Mouse (Mus musculus): Measurements from ENCODE around the gene Ugt1a1. TPM values are rescaled to one million over a fixed set of nuclear protein-coding genes. Genes with fewer than 3 reads are reported as not detected.

Ugt1a1 gene
- polyA plus RNA-seq, 1 experiment from 2014 or later = 0.33 TPM

DNA sequence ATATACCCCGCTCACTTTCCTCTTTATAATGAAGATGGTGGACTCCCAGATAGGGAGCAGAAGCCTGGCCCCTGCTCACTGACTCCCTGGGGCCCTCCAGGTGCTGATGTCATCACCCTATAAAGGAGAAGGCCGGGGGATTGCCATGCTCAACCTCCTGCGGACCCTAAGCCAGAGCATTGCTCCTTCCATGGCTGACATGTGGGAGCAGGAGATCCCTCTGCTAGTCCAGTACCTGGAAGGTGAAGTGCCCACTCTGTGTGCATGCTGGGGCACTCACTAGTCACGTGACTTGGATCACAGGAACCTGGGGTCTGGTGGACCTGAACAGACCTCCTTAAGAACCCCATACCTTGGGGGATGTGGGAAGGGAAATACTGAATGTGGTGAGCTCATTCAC, 28.8 kb downstream of the Ugt1a1 start:
- no peak for ATAC-seq (ENCODE audit: low FRiP score, low read depth)
- WGBS = 70% methylated on average over 4 of the region's 4 CpGs
- Histone ChIP-seq H3K9me3 (peaks cover 94% of the 10 kb centered on the region), H3K27ac (no peak overlapping the region), H3K4me3 (no peak overlapping the region), H3K27me3 (no peaks in the 10 kb centered on the region), H3K4me1 (no peaks in the 10 kb centered on the region), H3K4me2 (replicated peaks) (no peak overlapping the region), H3K36me3 (no peaks in the 10 kb centered on the region), H3K9ac (no peak overlapping the region)

DNA sequence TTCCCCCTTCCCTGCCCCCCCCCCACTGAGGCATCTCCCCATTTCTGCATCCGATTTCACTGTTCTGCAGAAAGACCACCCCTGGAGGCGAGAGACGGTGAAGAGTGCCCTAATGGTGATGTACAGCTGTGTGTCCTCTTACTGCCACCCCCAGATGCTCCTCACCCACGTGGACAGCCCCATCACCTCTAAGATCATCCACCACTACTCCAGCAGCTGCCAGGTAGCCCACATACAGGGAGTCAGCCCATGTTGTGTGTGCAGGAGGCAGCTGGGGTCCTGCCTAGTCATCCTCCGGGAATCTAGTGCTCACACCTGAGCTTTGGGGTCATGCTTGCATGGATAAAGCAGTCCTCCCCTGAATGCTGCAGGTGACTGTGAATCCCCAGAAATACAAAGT, 32.1 kb downstream of the Ugt1a1 start:
- Histone ChIP-seq H3K36me3 (no peaks in the 10 kb centered on the region), H3K4me3 (no peak overlapping the region), H3K4me1 (no peaks in the 10 kb centered on the region), H3K27me3 (no peaks in the 10 kb centered on the region), H3K4me2 (replicated peaks) (no peak overlapping the region), H3K9ac (no peak overlapping the region), H3K9me3 (peaks cover 96% of the 10 kb centered on the region), H3K27ac (no peak overlapping the region)
- no peak for ATAC-seq (ENCODE audit: low FRiP score, low read depth)
- 63% methylated on average over 5 of the region's 5 CpGs for WGBS

DNA sequence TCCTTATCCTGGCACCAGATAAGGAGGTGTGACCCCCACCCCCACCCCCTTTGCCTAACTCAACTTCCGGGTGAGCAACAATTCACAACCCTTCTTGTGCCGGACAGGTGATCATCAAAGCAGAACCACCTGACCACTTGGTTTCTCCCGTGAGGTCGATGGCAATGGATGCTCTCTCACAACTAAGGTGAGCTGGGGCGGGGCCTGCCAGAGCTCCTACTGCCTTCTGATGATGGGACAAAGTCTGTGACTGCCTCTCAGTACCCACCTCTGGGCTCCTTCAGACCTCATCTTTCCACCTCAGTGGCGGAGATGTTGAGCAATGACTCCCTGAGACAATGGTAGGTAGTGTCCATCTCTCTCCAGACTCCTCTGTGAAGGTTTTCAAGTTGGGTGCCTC, 34.1 kb downstream of the Ugt1a1 start:
- no peaks in the 10 kb centered on the region for H3K27me3 ChIP-seq
- 76% methylated on average over 6 of the region's 6 CpGs for WGBS
- no peak for ATAC-seq (ENCODE audit: low FRiP score, low read depth)
- H3K4me3 ChIP-seq = no peak overlapping the region
- no peaks in the 10 kb centered on the region for H3K4me1 ChIP-seq
- no peak overlapping the region for H3K4me2 ChIP-seq (replicated peaks)
- H3K9me3 ChIP-seq = peaks cover 96% of the 10 kb centered on the region
- H3K9ac ChIP-seq = no peak overlapping the region
- H3K27ac ChIP-seq = no peak overlapping the region
- H3K36me3 ChIP-seq = no peaks in the 10 kb centered on the region

DNA sequence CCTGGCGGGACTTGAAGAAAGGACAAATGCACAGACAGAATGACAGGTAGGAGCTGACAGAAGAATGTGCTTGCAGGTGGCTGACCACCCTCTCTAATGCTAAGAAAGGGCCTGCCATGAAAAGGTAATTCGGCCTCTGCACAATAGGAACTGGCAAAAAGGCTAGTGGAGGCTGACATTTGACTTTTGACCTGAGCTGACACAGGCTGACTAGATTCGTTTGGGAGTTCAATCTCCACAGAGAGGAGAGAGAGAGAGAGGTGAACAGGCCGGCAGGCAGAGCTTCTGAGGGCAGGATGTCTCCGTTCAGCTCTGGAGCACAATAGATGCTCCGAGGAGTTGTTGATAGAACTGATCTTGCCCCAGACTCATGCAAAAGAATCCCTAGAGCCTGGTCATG, 34.6 kb downstream of the Ugt1a1 start:
- H3K4me1 ChIP-seq = no peaks in the 10 kb centered on the region
- no peaks in the 10 kb centered on the region for H3K27me3 ChIP-seq
- no peaks in the 10 kb centered on the region for H3K36me3 ChIP-seq
- no peak overlapping the region for H3K4me3 ChIP-seq
- ATAC-seq (ENCODE audit: low FRiP score, low read depth) = no peak
- H3K27ac ChIP-seq = no peak overlapping the region
- no peak overlapping the region for H3K9ac ChIP-seq
- no peak overlapping the region for H3K4me2 ChIP-seq (replicated peaks)
- WGBS = 44% methylated on average over 6 of the region's 6 CpGs
- H3K9me3 ChIP-seq = peaks cover 96% of the 10 kb centered on the region

DNA sequence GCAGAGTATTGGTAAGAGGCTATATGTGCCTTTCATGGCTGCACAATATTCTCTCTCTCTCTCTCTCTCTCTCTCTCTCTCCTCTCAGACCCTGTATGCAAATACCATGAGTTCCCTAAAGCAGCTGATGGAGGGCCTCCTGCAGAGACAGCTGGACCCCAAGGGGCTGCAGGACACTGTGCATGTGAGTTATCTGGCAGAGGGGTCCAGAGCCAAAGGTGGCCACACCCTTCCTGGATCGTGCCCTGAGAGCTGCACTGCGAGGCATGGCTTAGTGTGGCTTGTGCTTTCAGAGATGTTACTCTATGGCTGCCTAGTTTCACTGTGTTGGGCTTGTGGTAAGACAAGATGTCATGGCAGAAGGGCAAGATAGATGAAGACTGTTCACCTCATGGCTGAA, 35.9 kb downstream of the Ugt1a1 start:
- Histone ChIP-seq H3K27ac (no peak overlapping the region), H3K27me3 (no peaks in the 10 kb centered on the region), H3K36me3 (no peaks in the 10 kb centered on the region), H3K4me2 (replicated peaks) (no peak overlapping the region), H3K4me1 (no peaks in the 10 kb centered on the region), H3K4me3 (no peak overlapping the region), H3K9me3 (peaks cover 94% of the 10 kb centered on the region), H3K9ac (no peak overlapping the region)
- WGBS = 55% methylated on average over 2 of the region's 2 CpGs
- no peak for ATAC-seq (ENCODE audit: low FRiP score, low read depth)

DNA sequence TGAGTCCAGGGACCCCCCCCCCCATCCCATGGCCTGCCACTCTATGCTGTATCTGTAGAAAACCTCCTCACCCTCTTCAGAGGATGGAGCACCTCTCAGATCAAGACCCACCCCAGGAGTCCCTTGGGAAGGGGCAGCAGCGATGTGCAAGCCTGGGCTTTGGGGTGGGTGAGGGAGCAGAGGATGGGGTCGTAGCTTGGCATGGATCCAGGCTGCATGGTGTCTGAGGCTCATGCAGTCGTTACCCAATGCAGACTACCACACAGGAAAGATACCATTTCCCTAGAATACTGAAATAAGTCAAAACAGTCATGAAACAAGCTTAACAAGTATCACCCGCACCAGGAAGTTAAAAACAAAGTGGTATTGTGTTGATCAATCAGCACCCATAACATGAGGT, 36.9 kb downstream of the Ugt1a1 start:
- 67% methylated on average over 4 of the region's 4 CpGs for WGBS
- Histone ChIP-seq H3K4me2 (replicated peaks) (no peak overlapping the region), H3K4me1 (no peaks in the 10 kb centered on the region), H3K36me3 (no peaks in the 10 kb centered on the region), H3K9me3 (peaks cover 91% of the 10 kb centered on the region), H3K27me3 (no peaks in the 10 kb centered on the region), H3K9ac (no peak overlapping the region), H3K27ac (no peak overlapping the region), H3K4me3 (no peak overlapping the region)
- no peak for ATAC-seq (ENCODE audit: low FRiP score, low read depth)

DNA sequence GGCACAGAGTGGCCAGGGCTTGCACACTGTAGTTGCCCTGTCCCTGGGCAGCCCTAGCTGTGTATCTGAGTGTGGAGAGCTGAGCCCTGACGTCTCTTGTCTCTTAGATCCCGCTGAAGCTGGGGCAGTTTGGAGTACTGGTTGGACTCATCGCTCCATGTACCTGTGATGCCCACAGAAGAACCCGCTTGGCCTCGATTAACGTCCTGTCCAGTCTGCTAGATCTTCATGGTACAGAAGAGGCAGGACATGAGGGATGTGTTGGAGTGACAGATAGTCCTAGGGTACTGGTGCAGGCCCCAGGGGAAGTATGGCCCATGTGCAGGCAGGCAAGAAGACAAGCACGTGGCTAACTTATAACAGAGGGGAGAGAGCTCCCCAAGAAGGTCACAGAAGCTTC, 37.8 kb downstream of the Ugt1a1 start:
- no peak for ATAC-seq (ENCODE audit: low FRiP score, low read depth)

DNA sequence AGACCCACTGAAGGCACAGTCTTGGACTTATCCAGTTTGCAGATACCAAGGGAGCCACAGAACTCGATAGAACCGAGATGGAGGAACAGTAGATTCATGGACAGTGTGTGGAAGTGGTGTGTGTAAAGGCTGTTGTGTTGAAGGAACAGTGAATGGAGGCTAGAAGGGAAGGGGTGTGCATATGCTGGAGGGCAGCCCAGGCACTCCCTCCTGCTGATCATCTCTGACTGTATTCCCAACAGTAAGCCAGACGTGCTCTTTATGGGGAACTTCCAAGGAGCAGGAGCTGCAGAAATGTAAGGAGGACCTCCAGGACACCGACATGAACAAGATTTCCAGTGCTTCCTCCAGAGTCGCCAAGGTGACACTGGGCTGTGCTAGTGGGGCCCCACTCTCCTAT, 38.3 kb downstream of the Ugt1a1 start:
- H3K4me1 ChIP-seq = no peaks in the 10 kb centered on the region
- no peaks in the 10 kb centered on the region for H3K36me3 ChIP-seq
- H3K4me3 ChIP-seq = no peak overlapping the region
- H3K9me3 ChIP-seq = peaks cover 87% of the 10 kb centered on the region
- H3K27ac ChIP-seq = no peak overlapping the region
- no peak overlapping the region for H3K9ac ChIP-seq
- ATAC-seq (ENCODE audit: low FRiP score, low read depth) = no peak
- H3K27me3 ChIP-seq = no peaks in the 10 kb centered on the region
- WGBS = 81% methylated on average over 5 of the region's 5 CpGs
- no peak overlapping the region for H3K4me2 ChIP-seq (replicated peaks)

More for the DNA sequence above, 37.8 kb downstream of the Ugt1a1 start:
- Histone ChIP-seq H3K4me3 (no peak overlapping the region), H3K9ac (no peak overlapping the region), H3K4me2 (replicated peaks) (no peak overlapping the region), H3K9me3 (peaks cover 87% of the 10 kb centered on the region), H3K36me3 (no peaks in the 10 kb centered on the region), H3K27ac (no peak overlapping the region), H3K27me3 (no peaks in the 10 kb centered on the region), H3K4me1 (no peaks in the 10 kb centered on the region)
- WGBS = 75% methylated on average over 7 of the region's 7 CpGs

DNA sequence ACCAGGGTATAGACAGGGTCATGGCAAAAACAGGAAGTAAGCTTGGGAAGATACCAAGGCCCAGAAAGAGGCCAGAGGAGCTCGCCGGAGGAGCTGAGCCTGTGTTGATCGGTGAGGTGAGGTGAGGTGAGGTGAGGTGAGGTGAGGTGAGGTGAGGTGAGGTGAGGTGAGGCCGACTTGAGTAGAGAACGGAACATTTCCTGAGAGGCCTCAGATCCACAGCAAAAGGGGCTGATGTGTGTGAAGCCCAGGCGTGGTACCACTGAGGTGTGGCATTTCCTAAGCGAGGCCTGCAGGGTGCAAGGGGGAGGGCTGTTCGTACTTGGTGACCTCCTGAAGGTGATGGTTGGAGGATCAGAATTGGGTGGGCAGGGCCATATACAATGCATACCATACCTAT, 41.3 kb downstream of the Ugt1a1 start:
- Histone ChIP-seq H3K27ac (no peak overlapping the region), H3K27me3 (no peaks in the 10 kb centered on the region), H3K9me3 (peaks cover 86% of the 10 kb centered on the region), H3K4me3 (no peak overlapping the region), H3K4me2 (replicated peaks) (no peak overlapping the region), H3K9ac (no peak overlapping the region), H3K36me3 (no peaks in the 10 kb centered on the region), H3K4me1 (no peaks in the 10 kb centered on the region)
- ATAC-seq (ENCODE audit: low FRiP score, low read depth) = no peak
- 75% methylated on average over 8 of the region's 8 CpGs for WGBS

DNA sequence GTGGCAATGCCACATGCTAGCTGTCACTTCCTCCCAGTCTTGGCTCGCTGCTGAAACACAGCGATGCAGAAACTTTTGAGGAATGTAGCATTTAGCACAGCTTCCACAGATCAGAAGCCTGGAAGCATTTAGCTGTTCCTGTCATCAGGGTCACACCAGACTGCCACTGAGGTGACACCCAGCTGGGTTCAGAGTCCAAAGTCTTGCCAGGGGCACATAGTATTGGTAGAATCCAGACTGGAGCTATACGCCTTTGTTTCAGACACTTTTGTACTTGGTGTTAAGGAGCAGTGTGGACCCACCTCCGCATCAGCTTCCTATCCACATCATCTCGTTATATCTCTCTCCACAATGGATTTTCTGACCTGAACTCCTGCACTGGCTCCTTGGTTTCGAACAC, 41.8 kb downstream of the Ugt1a1 start:
- no peaks in the 10 kb centered on the region for H3K27me3 ChIP-seq
- no peak overlapping the region for H3K4me2 ChIP-seq (replicated peaks)
- no peak overlapping the region for H3K4me3 ChIP-seq
- 68% methylated on average over 6 of the region's 6 CpGs for WGBS
- H3K27ac ChIP-seq = no peak overlapping the region
- H3K9me3 ChIP-seq = peaks cover 85% of the 10 kb centered on the region
- ATAC-seq (ENCODE audit: low FRiP score, low read depth) = no peak
- no peaks in the 10 kb centered on the region for H3K4me1 ChIP-seq
- no peaks in the 10 kb centered on the region for H3K36me3 ChIP-seq
- H3K9ac ChIP-seq = no peak overlapping the region

DNA sequence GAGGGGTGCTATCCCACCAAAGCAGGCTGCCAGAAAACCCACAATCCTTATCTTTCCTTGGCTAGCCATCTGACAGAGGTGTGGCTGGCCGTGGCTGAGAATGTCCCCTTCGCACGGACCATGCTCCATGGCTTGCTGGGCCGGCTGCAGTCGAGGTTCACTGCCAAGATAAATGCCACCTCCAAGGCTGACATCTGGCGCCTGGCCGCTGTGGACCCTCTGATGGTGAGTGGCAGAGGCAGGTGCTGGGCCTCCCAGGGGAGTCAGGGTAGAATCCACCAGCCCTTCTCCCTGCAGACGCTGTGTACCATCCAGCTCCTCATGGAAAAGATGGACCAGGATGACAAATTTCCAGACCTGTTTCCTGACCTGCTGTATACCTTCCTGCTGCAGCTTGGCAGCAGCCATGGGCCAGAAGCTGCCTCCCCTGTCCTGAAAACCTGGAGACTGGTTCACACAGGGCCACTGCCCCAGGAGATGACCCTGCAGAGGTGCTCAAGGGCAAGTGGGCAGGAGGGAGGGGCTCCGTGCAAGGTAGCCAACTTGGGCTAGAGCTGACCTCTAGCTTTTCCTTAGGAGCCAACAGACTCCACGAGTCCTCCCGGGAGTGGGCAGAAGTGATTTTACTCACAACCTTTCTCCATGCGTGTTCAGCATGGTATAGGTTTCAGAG, 43.2 kb downstream of the Ugt1a1 start:
- WGBS = 87% methylated on average over 12 of the region's 12 CpGs
- no peak overlapping the region for H3K4me3 ChIP-seq
- ATAC-seq (ENCODE audit: low FRiP score, low read depth) = no peak
- H3K4me1 ChIP-seq = no peaks in the 10 kb centered on the region
- H3K9me3 ChIP-seq = peaks cover 77% of the 10 kb centered on the region
- no peak overlapping the region for H3K4me2 ChIP-seq (replicated peaks)
- H3K36me3 ChIP-seq = peaks cover 8% of the 10 kb centered on the region
- H3K27me3 ChIP-seq = no peaks in the 10 kb centered on the region
- H3K9ac ChIP-seq = no peak overlapping the region
- H3K27ac ChIP-seq = no peak overlapping the region

DNA sequence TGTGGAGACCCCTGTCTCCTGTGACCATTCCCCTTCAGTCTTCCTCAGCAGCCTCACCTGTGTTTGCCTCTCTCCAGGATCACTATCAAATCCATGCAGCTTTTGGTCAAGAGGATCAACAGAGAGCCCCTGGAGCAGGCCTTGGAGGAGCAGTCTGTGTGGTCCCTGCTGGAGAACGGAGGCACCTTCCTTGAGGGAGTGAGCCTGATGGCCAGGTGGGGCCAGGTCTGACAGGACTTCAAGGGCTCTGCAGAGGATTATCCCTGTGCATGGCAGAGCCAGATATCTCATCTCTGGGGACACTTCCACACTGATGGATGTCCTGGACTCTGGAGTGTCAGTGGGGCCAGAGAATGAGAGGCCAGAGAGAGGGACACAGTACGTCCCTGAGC, 43.7 kb downstream of the Ugt1a1 start:
- no peak for ATAC-seq (ENCODE audit: low FRiP score, low read depth)
- no peaks in the 10 kb centered on the region for H3K4me1 ChIP-seq
- H3K4me3 ChIP-seq = no peak overlapping the region

DNA sequence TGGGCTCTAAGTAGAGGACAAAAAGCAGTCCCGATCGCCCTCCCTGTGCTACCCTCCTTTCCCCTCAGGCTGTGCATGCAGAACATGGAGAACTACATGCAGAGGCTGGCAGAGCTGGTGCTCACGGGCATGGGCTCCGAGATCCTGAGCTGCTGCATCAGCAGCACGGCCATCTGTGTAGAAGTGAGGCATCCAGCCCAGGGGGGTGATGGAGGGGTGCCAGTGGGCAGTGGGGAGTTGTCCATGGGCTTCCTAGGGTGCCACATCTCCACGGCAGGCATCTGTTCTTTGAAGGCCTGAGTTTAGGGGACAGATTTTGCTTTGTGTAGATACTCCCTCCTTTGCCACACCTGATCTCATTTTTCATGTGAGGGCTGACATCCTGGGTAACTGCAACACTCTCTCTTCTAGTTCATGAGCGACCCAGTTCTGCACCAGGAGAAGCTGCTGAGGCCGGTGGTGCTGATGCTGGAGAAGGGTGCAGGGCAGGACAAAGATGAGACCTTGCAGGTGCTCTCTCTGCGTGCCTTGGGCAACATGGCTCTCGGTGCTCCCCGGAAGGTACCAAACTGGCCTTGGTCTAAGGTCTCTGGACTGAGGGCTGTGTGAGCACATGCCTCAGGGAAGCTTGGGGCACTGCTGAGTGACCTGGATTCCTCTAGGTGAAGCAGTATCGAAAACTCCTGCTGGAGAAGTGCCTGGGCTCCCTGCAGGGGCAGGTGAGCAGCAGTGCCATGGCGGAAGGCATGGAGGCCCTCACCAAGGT, 44.4 kb downstream of the Ugt1a1 start:
- H3K27ac ChIP-seq = no peak overlapping the region
- no peak for ATAC-seq (ENCODE audit: low FRiP score, low read depth)
- no peaks in the 10 kb centered on the region for H3K4me1 ChIP-seq
- no peaks in the 10 kb centered on the region for H3K27me3 ChIP-seq
- H3K36me3 ChIP-seq = peaks cover 21% of the 10 kb centered on the region
- H3K4me3 ChIP-seq = no peak overlapping the region
- no peak overlapping the region for H3K9ac ChIP-seq
- H3K9me3 ChIP-seq = peaks cover 71% of the 10 kb centered on the region
- WGBS = 77% methylated on average over 13 of the region's 13 CpGs
- H3K4me2 ChIP-seq (replicated peaks) = no peak overlapping the region

More for the DNA sequence above, 43.7 kb downstream of the Ugt1a1 start:
- H3K4me2 ChIP-seq (replicated peaks) = no peak overlapping the region
- 57% methylated on average over 2 of the region's 2 CpGs for WGBS
- peaks cover 14% of the 10 kb centered on the region for H3K36me3 ChIP-seq
- peaks cover 72% of the 10 kb centered on the region for H3K9me3 ChIP-seq
- H3K9ac ChIP-seq = no peak overlapping the region
- no peaks in the 10 kb centered on the region for H3K27me3 ChIP-seq
- no peak overlapping the region for H3K27ac ChIP-seq

Data from limb, embryonic 13.5 days (tissue).